Comparison of ENCODE assay signal across 9 mouse cellular contexts in the genomic region with DNA sequence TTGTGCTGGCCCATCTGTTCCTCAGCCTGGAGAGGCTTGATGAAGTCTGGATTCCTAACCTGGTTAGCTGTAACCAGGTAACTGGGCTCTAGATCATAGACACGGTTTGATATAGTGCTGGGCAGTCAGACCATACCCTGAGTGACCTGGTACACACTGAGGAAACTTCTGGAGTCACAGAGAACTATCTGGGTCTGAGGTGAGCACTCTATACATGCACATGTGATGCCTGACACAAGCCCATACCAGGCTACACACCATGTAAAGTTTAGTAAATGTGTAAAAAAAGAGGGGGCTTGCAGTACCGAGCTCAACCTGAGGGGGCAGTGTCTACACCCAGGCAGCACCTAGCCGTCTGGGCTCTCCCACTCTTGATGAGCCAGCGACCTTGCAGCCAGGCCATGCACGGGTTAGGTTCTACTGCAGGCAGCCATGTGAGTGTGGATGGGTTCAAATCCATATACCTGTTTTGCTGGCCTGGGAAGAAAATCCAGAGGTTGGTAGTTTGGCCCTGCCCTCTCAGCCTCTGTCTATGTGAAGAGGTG.
A peak's percentile ranks its signal among the peaks of the same experiment; 100 is the strongest.
DNase-seq lines count a peak whose midpoint lies in the region; ATAC-seq and TF ChIP-seq lines count a peak whose summit lies in the region.
"Had no signal": no experiment of that assay in that cellular context is flagged by ENCODE, and none has a peak within 500 bp of the region (broad histone marks: within the 10 kb centered on the region; RNA-seq: fewer than 3 reads in every experiment).

No protein-coding gene starts in this region.

- no peak overlapping the region for H3K4me3 ChIP-seq in neural tube, embryonic 15.5 days (replicated peaks)
- no peak overlapping the region for H3K4me3 ChIP-seq in hindbrain, embryonic 14.5 days (replicated peaks; ENCODE audit: low read length)
- no peak overlapping the region for H3K4me3 ChIP-seq in midbrain, postnatal 0 days (ENCODE audit: low read depth, low read length)
- H3K4me3 ChIP-seq: neural tube, embryonic 13.5 days had no signal

- no peak for ATAC-seq in neural tube, embryonic 15.5 days (ENCODE audit: low FRiP score)
- 0 out of 2 replicates have a peak, but pooled peaks have one; percentile 53 for ATAC-seq in hindbrain, embryonic 14.5 days (ENCODE audit: low FRiP score)
- ATAC-seq in midbrain, postnatal 0 days (ENCODE audit: low FRiP score), result no peak

- no peak overlapping the region for H3K9ac ChIP-seq in neural tube, embryonic 15.5 days (replicated peaks)
- no peak overlapping the region for H3K9ac ChIP-seq in hindbrain, embryonic 14.5 days
- H3K9ac ChIP-seq in midbrain, postnatal 0 days (replicated peaks; ENCODE audit: low read length, poor library complexity, severe bottlenecking), result no peak overlapping the region
- H3K9ac ChIP-seq: neural tube, embryonic 13.5 days had no signal

- peak; percentile 81 for DNase-seq in neural tube, embryonic 10.5 days (ENCODE audit: extremely low spot score, low spot score)
- DNase-seq in adrenal gland, postnatal 10 days, result peak; percentile 74
- DNase-seq in embryo, embryonic 11 days, result peak; percentile 77
- peak; percentile 71 for DNase-seq in hindbrain, embryonic 14.5 days (ENCODE audit: low spot score)
- peak; percentile 45 to 53 for DNase-seq in left cerebral cortex, postnatal 25 days (ENCODE audit: low spot score in 2 of 2)
- peak; percentile 66 for DNase-seq in midbrain, postnatal 0 days (ENCODE audit: low spot score)
- DNase-seq in thymus, postnatal 10 days (ENCODE audit: low spot score in 2 of 2), result peak; percentile 27 to 70

- 22% methylated on average over 5 of the region's 5 CpGs for WGBS in neural tube, embryonic 15.5 days
- 27% methylated on average over 5 of the region's 5 CpGs for WGBS in hindbrain, embryonic 14.5 days
- WGBS in midbrain, postnatal 0 days, result 22% methylated on average over 5 of the region's 5 CpGs

- peaks cover 17% of the 10 kb centered on the region for H3K4me1 ChIP-seq in neural tube, embryonic 15.5 days
- H3K4me1 ChIP-seq in hindbrain, embryonic 14.5 days (replicated peaks; ENCODE audit: control insufficient read depth, insufficient read depth, low read length), result peaks cover 6% of the 10 kb centered on the region; the same call in 1 of the 2 replicates
- no peaks in the 10 kb centered on the region for H3K4me1 ChIP-seq in midbrain, postnatal 0 days (ENCODE audit: insufficient read depth, low read length)

- H3K9me3 ChIP-seq in neural tube, embryonic 15.5 days (replicated peaks), result no peaks in the 10 kb centered on the region
- H3K9me3 ChIP-seq in hindbrain, embryonic 14.5 days (ENCODE audit: control insufficient read depth, low read length), result no peaks in the 10 kb centered on the region
- H3K9me3 ChIP-seq in midbrain, postnatal 0 days (ENCODE audit: low read length), result no peaks in the 10 kb centered on the region
- H3K9me3 ChIP-seq: neural tube, embryonic 13.5 days had no signal

- no peak overlapping the region for H3K27ac ChIP-seq in neural tube, embryonic 15.5 days (replicated peaks)
- no peak overlapping the region for H3K27ac ChIP-seq in hindbrain, embryonic 14.5 days
- no peak overlapping the region for H3K27ac ChIP-seq in midbrain, postnatal 0 days (ENCODE audit: low read depth, low read length)
- H3K27ac ChIP-seq: neural tube, embryonic 13.5 days had no signal

- peak; percentile 93 for TF ChIP-seq CTCF in midbrain, postnatal 0 days (IDR thresholded peaks at IDR 0.05)

- no peak overlapping the region for H3K4me2 ChIP-seq in neural tube, embryonic 15.5 days
- H3K4me2 ChIP-seq in hindbrain, embryonic 14.5 days (replicated peaks), result no peak overlapping the region
- H3K4me2 ChIP-seq in midbrain, postnatal 0 days (ENCODE audit: low read depth, low read length, poor library complexity, severe bottlenecking), result no peak overlapping the region
- H3K4me2 ChIP-seq: neural tube, embryonic 13.5 days had no signal

- intact Hi-C loops in left cerebral cortex, postnatal 25 days (cut with DNase I), result no loop called here

- H3K36me3 ChIP-seq in neural tube, embryonic 15.5 days, result peaks cover 41% of the 10 kb centered on the region
- peaks cover 41% of the 10 kb centered on the region for H3K36me3 ChIP-seq in hindbrain, embryonic 14.5 days (replicated peaks; ENCODE audit: control insufficient read depth, insufficient read depth)
- peaks cover 37% of the 10 kb centered on the region for H3K36me3 ChIP-seq in midbrain, postnatal 0 days (ENCODE audit: insufficient read depth, low read length)

- no peaks in the 10 kb centered on the region for H3K27me3 ChIP-seq in neural tube, embryonic 15.5 days (replicated peaks)
- H3K27me3 ChIP-seq in hindbrain, embryonic 14.5 days (ENCODE audit: control insufficient read depth, insufficient read depth, low read length), result no peaks in the 10 kb centered on the region
- H3K27me3 ChIP-seq in midbrain, postnatal 0 days (ENCODE audit: insufficient read depth, low read length), result no peaks in the 10 kb centered on the region
- H3K27me3 ChIP-seq: neural tube, embryonic 13.5 days had no signal
